Mouse (Mus musculus) kidney, embryonic 16.5 days (tissue): ENCODE data around the gene Atp5h. TPM values are rescaled to one million over a fixed set of nuclear protein-coding genes. Genes with fewer than 3 reads are reported as not detected.
"Not testable (repeated sequence)": the region's sequence is repeated elsewhere in the genome, so short reads cannot be mapped to it uniquely, and the experiment has no call there.

Experiments used
- ATAC-seq: fragments of 200-750 bp; cut with Nextera tagmentation; 2 replicates; pipeline ENCODE4 v1.8.0; 2017; ENCODE audit warnings: moderate TSS enrichment; ENCODE audit not compliant: low FRiP score, low TSS enrichment
- H3K27ac ChIP-seq: fragments of 300-500 bp; sonication (generic); 2 replicates; pipeline ENCODE4 v1.5.1; 2014; ENCODE audit warnings: low read length
- H3K27me3 ChIP-seq: fragments of 300-500 bp; sonication (generic); 2 replicates; pipeline ENCODE4 v1.6.1; 2014; ENCODE audit warnings: low read length, control low read depth, mixed read lengths; ENCODE audit not compliant: insufficient read depth
- H3K36me3 ChIP-seq: fragments of 300-500 bp; sonication (generic); 2 replicates; pipeline ENCODE4 v1.6.1; 2014; ENCODE audit warnings: low read length, control low read depth, mixed read lengths; ENCODE audit not compliant: insufficient read depth
- H3K4me1 ChIP-seq: fragments of 300-500 bp; sonication (generic); 2 replicates; pipeline ENCODE4 v1.6.1; 2014; ENCODE audit warnings: low read length, control low read depth, mixed read lengths; ENCODE audit not compliant: insufficient read depth
- H3K4me2 ChIP-seq: fragments of 300-500 bp; sonication (generic); replicated peaks from 2 replicates; pipeline ENCODE4 v1.6.1; 2014; ENCODE audit warnings: low read depth, low read length
- H3K4me3 ChIP-seq: fragments of 300-500 bp; sonication (generic); 2 replicates; pipeline ENCODE4 v1.5.1; 2014; ENCODE audit warnings: mild to moderate bottlenecking, low read length
- H3K9ac ChIP-seq: fragments of 300-500 bp; sonication (generic); replicated peaks from 2 replicates; pipeline ENCODE4 v1.6.1; 2014; ENCODE audit warnings: low read length
- H3K9me3 ChIP-seq: fragments of 300-500 bp; sonication (generic); 2 replicates; pipeline ENCODE4 v1.6.1; 2016; ENCODE audit warnings: low read length, control low read depth
- WGBS: fragments of 180-500 bp; shearing (Covaris S2); extraction: QIAGEN DNeasy Blood & Tissue Kit; methylation state at CpG from one replicate; pipeline ENCODE4 v1.1.7; 2014; 5-methylcytosine and 5-hydroxymethylcytosine counted together
- polyA plus RNA-seq: library from polyadenylated mRNA; unstranded; fragments of >200 nt; fragmentation: Nextera tagmentation; extraction: Ambion mirVana; gene quantifications from 2 replicates; pipeline ENCODE4 v1.2.1, GENCODE M21; 2015

Atp5h gene
- polyA plus RNA-seq, 1 experiment from 2014 or later = 981 TPM

DNA sequence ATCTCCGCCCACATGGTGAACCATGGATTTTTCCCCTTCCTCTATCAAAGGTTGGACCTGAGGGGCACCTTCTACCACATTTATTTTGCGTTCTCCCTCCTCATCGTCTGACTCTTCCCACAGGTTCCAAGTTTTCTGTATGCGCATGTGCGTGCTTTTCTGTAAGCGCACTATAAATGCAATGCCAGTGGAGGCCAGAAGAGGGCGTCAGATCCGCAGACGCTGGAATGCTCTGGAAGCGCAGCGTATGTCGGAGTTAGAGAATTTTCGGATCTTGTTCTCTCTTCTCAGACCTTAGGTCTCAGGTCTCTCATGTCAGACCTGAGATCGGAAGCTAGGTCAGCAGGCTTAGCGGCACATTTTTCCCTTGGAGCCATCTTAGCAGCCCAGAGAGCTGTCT lies 35.9 kb upstream of the Atp5h start:
- no peak for ATAC-seq
- Histone ChIP-seq H3K27me3 (no peaks in the 10 kb centered on the region), H3K4me1 (peaks cover 5% of the 10 kb centered on the region), H3K4me2 (no peak overlapping the region), H3K9me3 (no peaks in the 10 kb centered on the region; the same call in 1 of the 2 replicates), H3K36me3 (no peaks in the 10 kb centered on the region), H3K9ac (no peak overlapping the region), H3K4me3 (no peak overlapping the region), H3K27ac (no peak overlapping the region)
- 88% methylated on average over 15 of the region's 15 CpGs for WGBS

DNA sequence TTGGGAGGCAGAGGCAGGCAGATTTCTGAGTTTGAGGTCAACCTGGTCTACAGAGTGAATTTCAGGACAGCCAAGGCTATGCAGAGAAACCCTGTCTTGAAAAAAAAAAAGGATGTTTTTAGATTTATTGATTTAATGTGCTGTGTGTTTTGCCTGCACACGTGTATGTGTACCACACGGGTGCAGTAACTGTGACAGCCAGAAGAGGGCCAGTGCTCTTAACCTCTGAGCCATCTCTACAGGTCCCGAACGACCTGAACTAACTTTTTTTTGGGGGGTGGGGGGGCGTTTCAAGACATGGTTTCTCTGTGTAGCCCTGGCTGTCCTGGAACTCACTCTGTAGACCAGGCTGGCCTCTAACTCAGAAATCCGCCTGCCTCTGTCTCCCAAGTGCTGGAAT lies 35.1 kb upstream of the Atp5h start:
- H3K4me3 ChIP-seq, ATAC-seq, H3K27ac ChIP-seq, H3K4me2 ChIP-seq, H3K27me3 ChIP-seq, H3K9ac ChIP-seq, H3K36me3 ChIP-seq, H3K9me3 ChIP-seq: not testable (repeated sequence)
- WGBS = 88% methylated on average over 6 of the region's 6 CpGs
- H3K4me1 ChIP-seq = peaks cover 13% of the 10 kb centered on the region

DNA sequence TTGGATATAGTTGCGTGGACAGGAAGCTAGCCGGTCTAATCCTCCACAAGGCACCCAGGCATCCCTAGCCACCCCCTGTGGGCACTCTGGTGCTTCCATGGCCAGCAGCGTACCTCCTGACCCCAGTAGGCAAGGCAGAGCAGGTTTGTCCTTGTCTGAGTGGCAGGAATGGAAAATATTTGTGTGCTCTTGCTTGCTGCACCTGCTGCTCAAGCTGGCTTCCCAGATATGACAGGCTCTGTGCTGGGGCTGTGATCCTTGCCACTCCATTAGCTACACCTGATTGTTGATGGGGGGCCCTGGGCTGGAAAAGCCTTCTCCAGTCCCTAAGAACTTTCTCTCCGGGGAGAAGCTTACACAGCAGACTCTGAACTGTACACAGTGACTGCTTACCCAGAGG lies 33.5 kb upstream of the Atp5h start:
- Histone ChIP-seq H3K27ac (peak overlapping the region; percentile 73), H3K4me1 (peaks cover 26% of the 10 kb centered on the region), H3K9ac (0 out of 2 replicates have a peak overlapping the region, but pooled peaks have one; percentile 11), H3K4me3 (no peak overlapping the region), H3K4me2 (no peak overlapping the region), H3K9me3 (no peaks in the 10 kb centered on the region; the same call in 1 of the 2 replicates), H3K27me3 (no peaks in the 10 kb centered on the region), H3K36me3 (no peaks in the 10 kb centered on the region)
- ATAC-seq = no peak
- 63% methylated on average over 4 of the region's 4 CpGs for WGBS

DNA sequence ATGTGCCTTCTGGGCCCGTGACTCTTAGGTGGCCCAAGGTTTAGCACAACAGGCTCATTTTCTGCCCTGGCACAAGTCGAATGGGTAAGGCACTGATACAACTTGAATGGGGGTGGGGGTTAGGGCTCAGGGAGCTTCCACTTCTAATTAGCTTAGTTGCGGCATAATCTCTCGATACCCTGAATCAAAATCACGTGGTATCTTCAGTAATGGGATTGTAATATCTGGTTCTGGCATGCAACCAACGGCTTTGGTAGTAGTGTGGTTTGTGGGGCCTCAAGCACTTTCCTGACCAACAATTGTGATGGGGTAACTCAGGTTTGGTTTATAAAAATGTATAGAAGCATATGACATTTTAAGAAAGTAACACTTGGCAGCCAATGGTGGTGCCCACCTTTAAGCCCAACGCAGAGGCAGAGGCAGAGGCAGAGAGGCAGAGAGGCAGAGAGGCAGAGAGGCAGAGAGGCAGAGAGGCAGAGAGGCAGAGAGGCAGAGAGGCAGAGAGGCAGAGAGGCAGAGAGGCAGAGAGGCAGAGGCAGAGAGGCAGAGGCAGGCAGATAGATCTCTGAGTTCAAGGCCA lies 32.6 kb upstream of the Atp5h start:
- Histone ChIP-seq H3K4me2 (no peak overlapping the region), H3K27ac (no peak overlapping the region), H3K27me3 (no peaks in the 10 kb centered on the region), H3K9me3 (no peaks in the 10 kb centered on the region; the same call in 1 of the 2 replicates), H3K4me3 (no peak overlapping the region), H3K36me3 (no peaks in the 10 kb centered on the region), H3K9ac (no peak overlapping the region), H3K4me1 (peaks cover 31% of the 10 kb centered on the region)
- 83% methylated on average over 7 of the region's 7 CpGs for WGBS
- no peak for ATAC-seq

DNA sequence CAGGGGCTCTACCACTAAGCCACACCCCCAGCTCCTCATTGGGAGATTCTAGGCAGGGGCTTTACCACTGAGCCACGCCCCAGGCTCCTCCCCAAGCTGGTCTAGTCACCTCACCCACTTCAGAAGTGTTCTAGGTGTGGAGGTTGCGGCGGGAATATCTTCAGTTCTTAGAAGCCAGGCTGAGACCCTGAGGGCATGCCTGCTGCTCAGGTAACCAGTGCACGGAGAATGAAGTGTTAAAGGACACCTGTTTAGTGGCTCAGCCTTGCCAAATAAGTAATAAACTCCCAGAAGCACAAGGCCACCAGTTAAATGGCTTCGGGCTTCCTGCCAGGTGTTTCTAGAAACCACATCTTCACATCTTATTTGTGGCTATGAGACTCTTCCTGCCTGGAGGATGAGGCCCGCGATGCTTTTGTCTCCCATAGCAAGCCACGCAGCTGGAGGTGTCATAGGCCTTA lies 32.0 kb upstream of the Atp5h start:
- Histone ChIP-seq H3K4me2 (no peak overlapping the region), H3K27me3 (no peaks in the 10 kb centered on the region), H3K36me3 (no peaks in the 10 kb centered on the region), H3K4me3 (no peak overlapping the region), H3K27ac (0 out of 2 replicates have a peak overlapping the region, but pooled peaks have one; percentile 5), H3K9me3 (no peaks in the 10 kb centered on the region; the same call in 1 of the 2 replicates), H3K4me1 (peaks cover 36% of the 10 kb centered on the region), H3K9ac (no peak overlapping the region)
- no peak for ATAC-seq
- 80% methylated on average over 8 of the region's 8 CpGs for WGBS

DNA sequence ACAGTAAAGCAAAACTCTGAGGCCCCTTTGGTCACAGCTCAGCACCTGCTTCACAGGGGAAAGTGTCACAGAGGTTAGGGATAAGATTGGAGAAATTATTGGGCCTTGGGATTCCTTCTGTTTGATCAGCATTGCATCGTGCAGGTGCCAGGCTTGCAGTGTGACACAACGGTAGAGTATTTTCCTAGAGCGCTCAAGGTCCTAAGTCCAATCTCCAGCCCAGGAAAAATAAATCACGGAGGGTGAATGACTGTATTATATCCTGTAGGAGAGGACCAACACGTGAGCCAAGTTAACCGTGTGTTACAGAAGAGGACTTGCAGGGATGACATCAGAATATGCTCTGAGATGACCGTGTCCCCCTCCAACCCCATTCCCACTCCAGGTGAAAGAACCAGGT lies 30.4 kb upstream of the Atp5h start:
- Histone ChIP-seq H3K9me3 (no peaks in the 10 kb centered on the region; the same call in 1 of the 2 replicates), H3K4me2 (no peak overlapping the region), H3K9ac (no peak overlapping the region), H3K4me3 (no peak overlapping the region), H3K4me1 (peaks cover 42% of the 10 kb centered on the region), H3K36me3 (no peaks in the 10 kb centered on the region), H3K27me3 (no peaks in the 10 kb centered on the region), H3K27ac (peak overlapping the region; percentile 96)
- no peak for ATAC-seq
- WGBS = 55% methylated on average over 7 of the region's 7 CpGs

DNA sequence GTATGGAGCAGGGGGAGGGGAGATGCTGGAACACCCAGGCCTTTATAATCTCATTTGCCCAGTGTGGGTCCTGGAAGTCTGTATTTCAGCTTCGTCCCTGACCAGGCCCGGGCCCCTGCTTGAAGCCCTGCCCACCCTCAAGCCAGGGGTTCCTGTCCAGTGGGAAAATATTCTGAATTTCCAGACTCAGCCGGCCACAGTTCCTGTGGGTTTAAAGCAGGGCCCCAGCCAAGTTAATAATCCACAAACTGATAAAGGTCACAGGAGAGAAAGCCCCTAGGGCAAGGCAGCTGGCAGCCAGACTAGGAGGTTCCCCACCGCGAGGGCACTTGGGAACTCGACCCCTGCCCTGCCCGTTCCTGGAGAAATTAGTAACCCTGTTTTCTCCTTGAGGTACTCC lies 29.2 kb upstream of the Atp5h start:
- no peaks in the 10 kb centered on the region for H3K36me3 ChIP-seq
- H3K9ac ChIP-seq = peak overlapping the region; percentile 32; the same call in 1 of the 2 replicates
- no peaks in the 10 kb centered on the region for H3K27me3 ChIP-seq
- H3K9me3 ChIP-seq = no peaks in the 10 kb centered on the region
- H3K4me2 ChIP-seq = no peak overlapping the region
- peaks cover 42% of the 10 kb centered on the region for H3K4me1 ChIP-seq
- H3K27ac ChIP-seq = peak overlapping the region; percentile 96
- 49% methylated on average over 7 of the region's 7 CpGs for WGBS
- no peak overlapping the region for H3K4me3 ChIP-seq
- peak; percentile 80 for ATAC-seq

DNA sequence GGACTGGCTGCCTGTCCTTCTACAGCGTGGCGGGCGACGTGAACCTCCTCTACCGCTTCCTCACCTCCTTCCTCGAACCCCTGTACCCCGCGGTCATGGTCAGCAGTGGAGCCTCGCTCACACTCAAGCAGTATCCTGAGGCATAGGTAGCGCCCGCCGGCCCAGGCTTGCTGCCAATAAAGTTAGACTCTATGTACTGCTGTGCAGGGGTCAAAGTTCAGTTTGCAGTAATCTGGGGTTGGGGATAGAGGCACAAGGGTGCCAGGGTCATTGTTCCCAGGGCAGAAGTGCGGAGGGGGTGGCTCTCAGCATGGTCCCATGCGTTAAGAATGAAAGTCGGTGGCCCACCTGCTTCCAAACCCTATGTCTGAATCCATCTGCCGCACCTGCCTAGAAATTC lies 28.3 kb upstream of the Atp5h start:
- H3K4me2 ChIP-seq = no peak overlapping the region
- no peak overlapping the region for H3K4me3 ChIP-seq
- H3K27me3 ChIP-seq = no peaks in the 10 kb centered on the region
- H3K36me3 ChIP-seq = no peaks in the 10 kb centered on the region
- peak; percentile 29; the same call in 1 of the 2 replicates for ATAC-seq
- 90% methylated on average over 16 of the region's 16 CpGs for WGBS
- no peaks in the 10 kb centered on the region for H3K9me3 ChIP-seq
- peak overlapping the region; percentile 96 for H3K27ac ChIP-seq
- H3K9ac ChIP-seq = 0 out of 2 replicates have a peak overlapping the region, but pooled peaks have one; percentile 32
- H3K4me1 ChIP-seq = peaks cover 40% of the 10 kb centered on the region

DNA sequence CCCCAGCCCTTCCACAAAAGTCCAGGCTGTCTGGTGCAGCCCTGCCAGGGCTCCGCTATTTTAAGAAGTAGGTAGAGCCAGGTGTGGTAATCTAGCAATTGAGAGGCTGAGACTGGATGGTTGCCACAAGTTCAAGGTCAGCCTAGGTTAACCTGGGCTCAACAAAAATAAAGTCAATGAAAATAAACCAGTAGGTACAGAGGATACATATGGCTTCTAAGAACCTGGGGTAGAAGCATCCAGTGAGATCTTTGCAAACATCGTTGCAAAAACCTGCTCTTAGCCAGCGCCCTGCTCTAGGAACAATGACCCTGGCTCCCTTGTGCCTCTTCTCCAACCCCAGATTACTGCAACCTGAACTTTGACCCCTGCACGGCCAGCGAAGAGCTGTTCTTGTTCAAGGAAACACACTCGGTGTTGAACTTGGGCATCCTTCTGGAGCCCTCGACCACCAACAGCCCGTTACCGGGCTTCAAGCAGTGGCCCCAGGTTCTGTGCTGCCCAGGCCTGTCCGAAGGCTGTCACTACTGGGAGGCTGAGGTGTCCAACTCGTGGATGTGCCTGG lies 27.6 kb upstream of the Atp5h start:
- WGBS = 79% methylated on average over 11 of the region's 11 CpGs
- no peak overlapping the region for H3K4me2 ChIP-seq
- no peak overlapping the region for H3K9ac ChIP-seq
- no peak for ATAC-seq
- H3K27me3 ChIP-seq = no peaks in the 10 kb centered on the region
- peak overlapping the region; percentile 96 for H3K27ac ChIP-seq
- no peaks in the 10 kb centered on the region for H3K9me3 ChIP-seq
- no peaks in the 10 kb centered on the region for H3K36me3 ChIP-seq
- H3K4me3 ChIP-seq = no peak overlapping the region
- H3K4me1 ChIP-seq = peaks cover 40% of the 10 kb centered on the region

DNA sequence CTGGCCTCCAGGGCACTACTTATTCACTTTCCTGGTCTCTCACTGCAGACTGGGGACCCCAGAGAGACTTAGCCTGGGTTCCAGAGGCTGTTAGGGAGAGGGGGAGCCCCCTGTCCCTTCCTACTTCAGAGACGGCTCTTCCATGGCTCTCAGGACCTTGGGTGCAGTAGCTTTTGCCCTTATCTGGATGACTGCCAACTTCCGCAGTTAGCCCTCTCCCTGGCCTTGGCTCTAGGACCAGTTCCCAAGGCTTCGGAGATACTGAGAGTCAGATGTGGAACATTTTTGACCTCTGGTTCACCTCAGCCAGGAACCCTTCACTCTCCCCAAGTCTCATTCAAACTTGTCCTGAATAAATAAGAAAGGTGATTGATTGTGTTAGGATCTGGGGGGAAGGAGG lies 27.1 kb upstream of the Atp5h start:
- H3K4me2 ChIP-seq = no peak overlapping the region
- no peak for ATAC-seq
- no peaks in the 10 kb centered on the region for H3K9me3 ChIP-seq
- no peak overlapping the region for H3K4me3 ChIP-seq
- no peaks in the 10 kb centered on the region for H3K27me3 ChIP-seq
- no peaks in the 10 kb centered on the region for H3K36me3 ChIP-seq
- H3K27ac ChIP-seq = peak overlapping the region; percentile 96
- peaks cover 40% of the 10 kb centered on the region for H3K4me1 ChIP-seq
- H3K9ac ChIP-seq = peak overlapping the region; percentile 40
- 48% methylated on average over 3 of the region's 3 CpGs for WGBS
